Mouse (Mus musculus): Measurements from ENCODE around the gene Tnxb. TPM values are rescaled to one million over a fixed set of nuclear protein-coding genes. Genes with fewer than 3 reads are reported as not detected.

Gene Tnxb
- total and polyA plus RNA-seq, 3 experiments = 27.3 to 28.8 (median 28.5) TPM

- 40% methylated on average over 12 of the region's 12 CpGs for WGBS
Observed at GRCm38 (mm10) chr17:34659181-34659896, 11.0 kb upstream of the Tnxb start.

GRCm38 (mm10) chr17:34659897-34660214 lies 10.5 kb upstream of the Tnxb start:
- peaks cover 31% of the 10 kb centered on the region for H3K4me1 ChIP-seq (ENCODE audit: control insufficient read depth, insufficient read depth, low read length)
- 65% methylated on average over 3 of the region's 3 CpGs for WGBS
- no peak overlapping the region for H3K9ac ChIP-seq (ENCODE audit: low read depth, low read length)
- DNase-seq = no peak
- intact Hi-C loops (cut with DNase I) = loop anchor here (5.0 kb wide), 1 partner anchor 32 kb away; no protein-coding TSS in a partner anchor
- no peaks in the 10 kb centered on the region for H3K27me3 ChIP-seq (ENCODE audit: control insufficient read depth, insufficient read depth, low read length)
- H3K79me2 ChIP-seq (replicated peaks; ENCODE audit: control insufficient read depth, insufficient read depth, low read length) = no peaks in the 10 kb centered on the region
- H3K36me3 ChIP-seq (ENCODE audit: control insufficient read depth, insufficient read depth, low read length) = no peaks in the 10 kb centered on the region
- TF ChIP-seq CTCF (IDR thresholded peaks at IDR 0.05) (no peak), POLR2A (IDR thresholded peaks at IDR 0.05; ENCODE audit: insufficient read depth, low read depth, low read length) (no peak), EP300 (IDR thresholded peaks at IDR 0.05; ENCODE audit: insufficient read depth, low read depth, low read length) (no peak)
- peak overlapping the region; percentile 85 for H3K27ac ChIP-seq
- no peak overlapping the region for H3K4me3 ChIP-seq

More at GRCm38 (mm10) chr17:34659181-34659896, 11.0 kb upstream of the Tnxb start:
- Histone ChIP-seq H3K27me3 (ENCODE audit: control insufficient read depth, insufficient read depth, low read length) (no peaks in the 10 kb centered on the region), H3K79me2 (replicated peaks; ENCODE audit: control insufficient read depth, insufficient read depth, low read length) (no peaks in the 10 kb centered on the region), H3K9ac (ENCODE audit: low read depth, low read length) (no peak overlapping the region), H3K4me1 (ENCODE audit: control insufficient read depth, insufficient read depth, low read length) (peaks cover 33% of the 10 kb centered on the region), H3K27ac (peak overlapping the region; percentile 85), H3K36me3 (ENCODE audit: control insufficient read depth, insufficient read depth, low read length) (no peaks in the 10 kb centered on the region), H3K4me3 (no peak overlapping the region)
- DNase-seq = peak in 1 of 2 experiments; percentile 31
- intact Hi-C loops (cut with DNase I) = loop anchor here (5.0 kb wide), 1 partner anchor 33 kb away; no protein-coding TSS in a partner anchor
- TF ChIP-seq CTCF (IDR thresholded peaks at IDR 0.05) = no peak
- TF ChIP-seq EP300 (IDR thresholded peaks at IDR 0.05; ENCODE audit: insufficient read depth, low read depth, low read length) = no peak

GRCm38 (mm10) chr17:34660259-34660820 lies 10.0 kb upstream of the Tnxb start:
- peak; percentile 67 to 69 for DNase-seq
- no peaks in the 10 kb centered on the region for H3K79me2 ChIP-seq (replicated peaks; ENCODE audit: control insufficient read depth, insufficient read depth, low read length)
- H3K4me1 ChIP-seq (ENCODE audit: control insufficient read depth, insufficient read depth, low read length) = peaks cover 27% of the 10 kb centered on the region
- no peak for TF ChIP-seq CTCF (IDR thresholded peaks at IDR 0.05)
- TF ChIP-seq POLR2A (IDR thresholded peaks at IDR 0.05; ENCODE audit: insufficient read depth, low read depth, low read length) = peak; percentile 70
- 33% methylated on average over 11 of the region's 11 CpGs for WGBS
- intact Hi-C loops (cut with DNase I) = no loop called here
- H3K4me3 ChIP-seq = peak overlapping the region; percentile 44
- H3K36me3 ChIP-seq (ENCODE audit: control insufficient read depth, insufficient read depth, low read length) = no peaks in the 10 kb centered on the region
- peak overlapping the region; percentile 85 for H3K27ac ChIP-seq
- peak overlapping the region; percentile 28 for H3K9ac ChIP-seq (ENCODE audit: low read depth, low read length)
- no peaks in the 10 kb centered on the region for H3K27me3 ChIP-seq (ENCODE audit: control insufficient read depth, insufficient read depth, low read length)

GRCm38 (mm10) chr17:34661121-34661591 lies 9.2 kb upstream of the Tnxb start:
- H3K79me2 ChIP-seq (replicated peaks; ENCODE audit: control insufficient read depth, insufficient read depth, low read length) = no peaks in the 10 kb centered on the region
- peak overlapping the region; percentile 28 for H3K9ac ChIP-seq (ENCODE audit: low read depth, low read length)
- intact Hi-C loops (cut with DNase I) = loop anchor here (1.0 kb wide), 1 partner anchor 20 kb away; no protein-coding TSS in a partner anchor
- DNase-seq = peak; percentile 79 to 86
- H3K36me3 ChIP-seq (ENCODE audit: control insufficient read depth, insufficient read depth, low read length) = no peaks in the 10 kb centered on the region
- 2% methylated on average over 19 of the region's 19 CpGs for WGBS
- peaks cover 21% of the 10 kb centered on the region for H3K4me1 ChIP-seq (ENCODE audit: control insufficient read depth, insufficient read depth, low read length)
- H3K4me3 ChIP-seq = peak overlapping the region; percentile 44
- TF ChIP-seq POLR2A (IDR thresholded peaks at IDR 0.05; ENCODE audit: insufficient read depth, low read depth, low read length) (peak; percentile 69; the same call in 1 of the 2 replicates), EP300 (IDR thresholded peaks at IDR 0.05; ENCODE audit: insufficient read depth, low read depth, low read length) (peak; percentile 57; the same call in 1 of the 2 replicates), CTCF (IDR thresholded peaks at IDR 0.05) (no peak)
- no peaks in the 10 kb centered on the region for H3K27me3 ChIP-seq (ENCODE audit: control insufficient read depth, insufficient read depth, low read length)
- H3K27ac ChIP-seq = peak overlapping the region; percentile 85

GRCm38 (mm10) chr17:34662468-34662867 lies 7.9 kb upstream of the Tnxb start:
- TF ChIP-seq EP300 (IDR thresholded peaks at IDR 0.05; ENCODE audit: insufficient read depth, low read depth, low read length) = no peak
- no peak for TF ChIP-seq POLR2A (IDR thresholded peaks at IDR 0.05; ENCODE audit: insufficient read depth, low read depth, low read length)
- TF ChIP-seq CTCF (IDR thresholded peaks at IDR 0.05) = no peak
- peak overlapping the region; percentile 18; the same call in 1 of the 2 replicates for H3K27ac ChIP-seq
- no peak overlapping the region for H3K9ac ChIP-seq (ENCODE audit: low read depth, low read length)
- intact Hi-C loops (cut with DNase I) = no loop called here
- H3K27me3 ChIP-seq (ENCODE audit: control insufficient read depth, insufficient read depth, low read length) = no peaks in the 10 kb centered on the region
- H3K4me1 ChIP-seq (ENCODE audit: control insufficient read depth, insufficient read depth, low read length) = peaks cover 14% of the 10 kb centered on the region
- WGBS = 72% methylated on average over 1 of the region's 1 CpGs
- H3K4me3 ChIP-seq = no peak overlapping the region
- no peaks in the 10 kb centered on the region for H3K36me3 ChIP-seq (ENCODE audit: control insufficient read depth, insufficient read depth, low read length)
- no peak for DNase-seq
- H3K79me2 ChIP-seq (replicated peaks; ENCODE audit: control insufficient read depth, insufficient read depth, low read length) = no peaks in the 10 kb centered on the region

GRCm38 (mm10) chr17:34662978-34663377 lies 7.4 kb upstream of the Tnxb start:
- WGBS = 86% methylated on average over 8 of the region's 8 CpGs
- intact Hi-C loops (cut with DNase I) = no loop called here
- no peaks in the 10 kb centered on the region for H3K36me3 ChIP-seq (ENCODE audit: control insufficient read depth, insufficient read depth, low read length)
- DNase-seq = no peak
- H3K79me2 ChIP-seq (replicated peaks; ENCODE audit: control insufficient read depth, insufficient read depth, low read length) = no peaks in the 10 kb centered on the region
- H3K27ac ChIP-seq = peak overlapping the region; percentile 18; the same call in 1 of the 2 replicates
- H3K9ac ChIP-seq (ENCODE audit: low read depth, low read length) = no peak overlapping the region
- peaks cover 13% of the 10 kb centered on the region for H3K4me1 ChIP-seq (ENCODE audit: control insufficient read depth, insufficient read depth, low read length)
- TF ChIP-seq POLR2A (IDR thresholded peaks at IDR 0.05; ENCODE audit: insufficient read depth, low read depth, low read length) (no peak), CTCF (IDR thresholded peaks at IDR 0.05) (no peak), EP300 (IDR thresholded peaks at IDR 0.05; ENCODE audit: insufficient read depth, low read depth, low read length) (no peak)
- no peaks in the 10 kb centered on the region for H3K27me3 ChIP-seq (ENCODE audit: control insufficient read depth, insufficient read depth, low read length)
- H3K4me3 ChIP-seq = no peak overlapping the region

Measured in heart, adult 2 months (tissue).